Mouse (Mus musculus) cerebellum, adult 11-12 months (tissue): ENCODE results near the gene Commd7.
A peak's percentile ranks its signal among the peaks of the same experiment; 100 is the strongest.

Experiments
- DNase-seq: peaks from one replicate; pipeline ENCODE4 v3.0.0; 2022

Gene Commd7

DNA sequence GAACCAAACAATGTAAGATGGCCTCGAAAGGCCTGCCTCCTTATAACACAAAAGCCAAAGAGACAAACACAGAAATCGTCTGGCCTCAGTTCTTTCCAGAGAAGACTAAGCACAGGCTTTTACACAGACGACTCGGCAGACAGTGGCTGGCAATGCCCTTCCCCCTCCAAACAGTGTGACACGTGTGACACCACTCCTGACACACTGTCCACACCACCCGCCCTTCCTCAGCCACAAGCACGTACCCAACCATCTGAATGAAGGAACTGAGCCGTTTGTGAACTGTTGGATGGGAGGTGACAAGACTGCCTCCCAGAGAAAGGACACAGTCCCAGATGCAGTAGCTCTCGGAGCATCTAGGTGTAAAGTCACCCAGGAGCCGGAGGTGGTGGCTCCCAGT is 13.7 kb downstream of the Commd7 start:
- DNase-seq: no peak

GRCm38 (mm10) chr2:153618439-153618838 is 14.1 kb downstream of the Commd7 start:
- DNase-seq: no peak

GRCm38 (mm10) chr2:153616893-153617292 is 15.7 kb downstream of the Commd7 start:
- no peak for DNase-seq

- DNase-seq: no peak
Observed at GRCm38 (mm10) chr2:153612594-153613281, 19.8 kb downstream of the Commd7 start.

GRCm38 (mm10) chr2:153611743-153612142 is 20.8 kb downstream of the Commd7 start:
- no peak for DNase-seq

GRCm38 (mm10) chr2:153611241-153611630 is 21.3 kb downstream of the Commd7 start:
- no peak for DNase-seq

GRCm38 (mm10) chr2:153610426-153611240 is 21.9 kb downstream of the Commd7 start:
- no peak for DNase-seq

DNA sequence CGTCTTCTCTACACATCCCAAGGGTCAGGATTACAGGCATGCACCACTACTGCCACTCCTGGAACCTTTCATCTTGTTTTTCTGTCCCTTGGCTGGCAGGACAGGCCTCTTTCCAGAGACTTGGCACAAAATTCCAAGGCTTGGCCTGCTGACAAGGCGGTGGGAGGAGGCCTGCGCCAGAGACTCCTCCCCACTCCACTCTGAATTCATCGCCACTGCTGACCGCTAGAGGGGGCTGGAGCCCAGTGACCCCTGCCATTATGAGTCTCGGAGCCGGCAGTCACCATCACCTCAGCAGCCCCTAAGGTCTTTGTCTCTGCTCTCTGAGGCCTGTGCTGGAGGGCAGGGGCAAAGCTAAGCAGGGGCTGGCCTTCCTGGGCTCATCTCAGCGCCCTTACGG is 23.0 kb downstream of the Commd7 start:
- peak; percentile 91 for DNase-seq

DNA sequence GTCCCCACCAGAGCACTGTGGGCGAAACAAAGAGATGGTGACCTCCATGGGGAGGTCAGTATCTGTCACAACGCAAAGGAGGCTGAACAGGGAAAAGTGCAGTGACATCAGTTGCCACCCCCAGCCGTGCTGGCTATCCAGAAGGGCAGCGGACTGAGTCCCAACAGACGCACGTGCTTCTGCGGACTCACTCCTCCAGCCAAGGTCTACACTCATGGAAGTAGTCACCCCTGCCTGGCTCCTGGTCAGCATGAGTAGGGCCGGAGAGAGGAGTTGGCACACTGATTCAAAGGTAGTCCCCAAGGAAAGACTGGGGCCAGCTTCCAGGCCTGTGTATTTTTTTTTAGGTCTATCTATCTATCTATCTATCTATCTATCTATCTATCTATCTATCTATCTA is 23.5 kb downstream of the Commd7 start:
- DNase-seq: peak; percentile 50

DNA sequence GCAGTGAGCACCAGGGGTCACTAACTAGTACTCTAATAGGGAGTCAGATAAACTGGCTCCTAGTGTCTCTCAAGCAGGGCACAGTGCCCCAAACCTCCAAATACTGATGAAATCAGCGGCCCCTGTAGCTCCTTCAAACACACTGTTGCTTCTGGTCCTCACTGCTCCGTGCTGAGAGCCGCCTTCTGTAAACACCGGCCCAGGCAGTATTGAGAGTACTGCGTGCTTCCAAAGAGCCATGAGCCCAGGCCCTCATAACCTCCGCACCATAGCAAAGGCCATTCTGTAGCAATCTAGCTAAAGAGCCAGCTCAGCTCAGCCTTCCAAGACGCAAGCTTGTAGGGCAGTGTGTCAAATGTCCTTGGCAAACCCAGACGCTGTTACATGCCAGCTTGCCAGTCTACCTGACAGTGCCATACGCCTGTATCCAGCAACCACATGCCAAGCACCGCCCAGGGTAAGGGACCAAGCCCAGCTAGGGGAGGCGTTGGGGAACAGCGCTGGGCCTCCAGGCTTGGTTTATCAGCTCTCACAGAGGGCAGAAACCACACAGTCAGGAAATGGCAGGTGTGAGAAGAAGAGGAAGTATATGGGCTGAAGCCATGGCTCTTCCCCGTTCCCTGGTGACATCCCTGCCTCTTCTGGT is 24.6 kb downstream of the Commd7 start:
- DNase-seq: peak; percentile 92

- no peak for DNase-seq
Observed at GRCm38 (mm10) chr2:153606421-153606820, 26.2 kb downstream of the Commd7 start.

- no peak for DNase-seq
Observed at GRCm38 (mm10) chr2:153603724-153604123, 28.9 kb downstream of the Commd7 start.

DNA sequence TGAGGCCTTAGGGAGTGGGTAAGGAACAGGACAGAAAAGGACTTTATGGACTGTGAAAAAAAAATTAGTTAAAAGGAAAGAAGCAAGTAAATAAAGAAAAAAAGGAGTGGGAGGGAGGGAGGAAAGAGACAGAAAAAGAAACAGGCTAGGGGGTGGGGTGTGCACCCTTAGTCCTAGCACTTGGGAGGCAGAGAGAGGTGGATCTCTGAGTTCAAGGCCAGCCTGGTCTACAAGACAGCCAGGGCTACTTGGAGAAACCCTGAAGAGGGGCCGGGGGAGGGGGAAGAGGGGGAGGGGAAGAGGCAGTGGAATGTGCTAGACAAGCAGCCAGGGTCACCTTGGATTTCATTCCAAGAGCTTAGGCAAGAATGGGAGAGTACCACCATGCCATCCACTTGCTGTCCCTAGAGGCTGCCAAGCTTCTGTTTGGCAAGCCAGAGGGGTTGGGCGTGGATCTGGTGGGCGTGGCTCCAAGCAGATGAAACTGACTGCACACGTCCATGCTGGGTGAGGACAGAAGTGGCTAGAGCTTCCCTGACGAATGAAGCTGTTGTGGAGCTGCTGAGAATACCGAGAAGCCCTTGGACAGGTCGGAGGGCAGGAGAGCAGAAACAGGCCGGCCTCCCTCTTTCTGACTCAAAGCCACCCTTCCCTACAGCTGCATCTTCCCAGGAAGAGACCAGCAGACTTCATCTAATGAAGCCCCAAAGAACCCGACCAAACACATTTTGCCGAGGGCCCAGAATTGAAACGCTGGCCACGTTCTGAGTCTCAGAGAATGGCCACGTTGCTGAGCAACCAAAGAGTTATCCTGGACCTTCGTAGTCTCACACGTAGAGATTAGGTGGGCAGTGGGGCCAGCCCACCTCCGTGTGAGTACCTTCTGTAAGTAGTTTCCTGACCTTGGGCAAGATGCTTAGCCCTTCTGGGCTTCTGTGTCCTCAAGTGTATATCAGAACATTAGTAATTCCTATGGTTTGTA is 31.6 kb downstream of the Commd7 start:
- DNase-seq: no peak

GRCm38 (mm10) chr2:153600021-153600666 is 32.4 kb downstream of the Commd7 start:
- DNase-seq: peak; percentile 41

DNA sequence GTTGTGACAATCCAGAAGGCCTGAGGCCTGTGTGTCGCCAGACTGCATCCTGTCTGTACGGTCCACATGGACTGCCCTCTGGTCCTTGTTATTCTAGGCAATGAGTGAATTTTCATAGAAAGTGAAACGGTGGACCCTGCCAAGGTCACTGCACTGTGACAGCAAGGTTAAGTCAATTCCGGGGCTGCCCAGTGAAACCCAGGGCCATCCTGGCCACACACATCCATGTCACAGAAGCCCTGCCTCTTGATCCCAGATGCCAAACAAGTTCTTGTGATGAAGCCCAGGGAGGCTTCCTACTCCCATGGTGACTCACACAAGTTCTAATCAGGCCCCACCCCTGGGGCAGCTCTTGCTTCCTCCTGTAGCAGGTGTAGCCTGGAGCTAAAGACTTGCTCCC is 35.0 kb downstream of the Commd7 start:
- no peak for DNase-seq

DNA sequence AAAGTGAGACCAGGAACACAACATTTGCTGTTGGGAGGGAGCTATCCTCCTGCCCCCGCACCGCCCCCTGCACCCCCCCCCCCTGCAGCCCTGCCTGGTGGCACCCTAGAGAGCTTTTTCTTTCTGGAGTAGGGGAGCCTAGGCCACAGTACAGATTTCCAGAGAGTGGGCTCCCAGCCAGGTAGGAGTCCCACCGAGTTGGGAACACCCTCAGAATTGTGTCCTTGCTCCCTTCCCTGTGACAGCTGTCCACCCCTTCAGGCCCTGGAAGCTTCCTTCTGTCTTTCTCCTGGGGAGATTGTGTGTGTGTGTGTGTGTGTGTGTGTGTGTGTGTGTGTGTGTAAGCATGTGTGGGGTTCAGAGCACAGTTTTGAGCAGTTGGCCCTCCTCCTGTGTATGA is 35.6 kb downstream of the Commd7 start:
- DNase-seq: no peak

GRCm38 (mm10) chr2:153594998-153595397 is 37.6 kb downstream of the Commd7 start:
- DNase-seq: no peak

DNA sequence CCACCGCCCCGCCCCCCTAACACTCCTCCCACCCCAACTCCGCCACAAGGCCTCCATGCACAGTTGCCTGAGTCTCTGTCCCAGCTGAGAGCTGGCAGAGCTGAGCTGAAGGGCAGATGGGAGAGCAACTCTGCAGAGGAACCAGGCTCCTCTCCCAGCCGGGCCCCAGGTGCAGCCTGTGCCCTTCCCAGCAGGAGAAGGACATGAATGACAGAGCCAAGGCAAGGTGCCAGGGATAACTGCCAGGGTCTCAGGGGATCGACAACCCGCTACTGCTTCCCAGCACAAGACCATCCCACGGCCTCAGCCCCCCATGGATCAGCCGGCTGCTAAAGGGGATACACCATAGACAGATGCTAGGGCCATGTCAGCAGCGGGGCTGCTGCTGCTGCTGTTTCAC is 39.4 kb downstream of the Commd7 start:
- DNase-seq: peak; percentile 94

DNA sequence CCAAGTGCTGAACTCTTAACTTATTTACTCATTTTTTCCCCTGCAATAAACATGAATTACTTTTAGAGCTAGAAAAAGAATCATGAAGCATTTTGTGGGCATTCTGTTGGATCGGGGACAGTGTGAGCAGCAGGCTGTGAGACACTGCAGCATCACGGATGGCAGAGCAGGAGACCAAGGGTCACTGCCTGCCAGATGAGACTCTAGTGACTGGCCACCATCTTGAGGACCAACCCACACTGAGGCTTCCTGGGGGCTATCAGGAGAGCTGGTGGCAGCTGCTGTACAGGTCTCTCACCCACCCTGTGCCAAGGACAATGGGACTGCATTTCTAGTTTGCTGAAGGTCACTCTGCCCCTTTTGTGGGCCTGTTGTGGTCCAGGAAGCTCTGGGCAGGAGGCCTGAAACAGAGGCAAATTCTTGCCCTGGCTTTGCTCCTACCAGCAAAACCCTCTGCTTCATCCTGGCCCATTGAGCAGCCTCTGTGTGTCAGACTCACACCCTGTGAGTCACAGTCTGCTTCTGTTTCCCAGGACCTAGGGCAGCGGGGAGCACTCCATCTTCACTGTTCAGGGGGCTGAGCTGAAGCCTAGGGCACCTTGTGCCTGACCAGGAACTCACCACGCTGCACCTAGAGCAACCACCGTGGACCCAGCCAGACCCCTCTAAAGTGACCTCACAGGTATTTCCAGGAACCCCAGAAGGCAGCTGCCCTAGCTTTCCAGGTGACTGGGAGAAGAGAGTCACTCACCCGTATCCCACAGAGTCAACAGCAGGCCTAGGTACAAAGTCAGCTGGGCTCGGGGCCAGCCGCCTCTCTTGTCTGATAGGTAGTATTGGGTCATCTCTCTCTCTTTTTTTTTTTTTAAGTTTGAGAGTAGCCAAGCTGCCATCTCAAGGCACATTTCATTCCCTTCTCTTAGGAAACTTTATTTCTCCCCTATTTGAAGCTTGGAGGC is 40.2 kb downstream of the Commd7 start:
- DNase-seq: peak; percentile 63

DNA sequence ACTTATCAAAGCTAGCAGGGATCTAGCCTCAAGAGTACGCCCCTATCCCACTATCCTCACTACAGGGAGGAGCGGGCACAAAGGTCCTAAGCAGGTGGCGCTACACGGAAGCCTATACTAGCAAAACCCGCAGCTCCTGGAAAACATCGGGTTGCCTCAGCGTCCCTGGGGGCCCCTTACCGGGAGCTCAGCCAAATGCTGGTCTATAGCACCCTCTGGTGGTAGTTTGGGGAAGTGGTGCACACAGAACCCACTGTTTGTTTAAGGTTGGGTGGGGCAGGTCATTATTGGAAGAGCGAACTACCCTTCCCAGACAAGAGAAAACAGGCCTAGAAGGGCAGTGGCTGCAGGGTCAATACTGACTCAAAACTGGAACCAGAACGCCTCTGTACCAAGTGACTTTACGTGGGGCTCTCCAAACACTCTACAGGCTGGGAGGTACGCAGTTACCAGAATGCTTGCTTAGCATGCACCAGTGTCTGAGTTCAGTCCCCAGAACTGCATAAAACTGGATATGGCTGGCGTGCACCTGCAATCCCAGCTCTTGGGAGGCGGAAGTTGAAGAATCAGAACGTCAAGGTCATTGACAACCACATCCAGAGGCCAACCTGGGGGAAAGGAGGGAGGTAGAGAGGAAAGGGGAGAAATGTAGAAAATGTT is 45.9 kb downstream of the Commd7 start:
- peak; percentile 67 for DNase-seq
